Mouse (Mus musculus) limb, embryonic 12.5 days (tissue): ENCODE data around the gene Gfi1b. TPM values are rescaled to one million over a fixed set of nuclear protein-coding genes. Genes with fewer than 3 reads are reported as not detected.

Experiments
- ATAC-seq: fragments of 200-750 bp; cut with Nextera tagmentation; 2 replicates; pipeline ENCODE4 v1.8.0; 2017; ENCODE audit warnings: low read depth, moderate TSS enrichment; ENCODE audit not compliant: insufficient number of reproducible peaks, insufficient read depth, low FRiP score, low TSS enrichment
- H3K27ac ChIP-seq: fragments of 300-500 bp; sonication (generic); 2 replicates; pipeline ENCODE4 v1.5.1; 2016; ENCODE audit warnings: mild to moderate bottlenecking, moderate library complexity
- H3K27me3 ChIP-seq: fragments of 300-500 bp; sonication (generic); 2 replicates; pipeline ENCODE4 v1.6.1; 2016; ENCODE audit warnings: mild to moderate bottlenecking, moderate library complexity
- H3K36me3 ChIP-seq: fragments of 300-500 bp; sonication (generic); 2 replicates; pipeline ENCODE4 v1.6.1; 2016; ENCODE audit warnings: mild to moderate bottlenecking, moderate library complexity
- H3K4me1 ChIP-seq: fragments of 300-500 bp; sonication (generic); replicated peaks from 2 replicates; pipeline ENCODE4 v1.6.1; 2016
- H3K4me2 ChIP-seq: fragments of 300-500 bp; sonication (generic); 2 replicates; pipeline ENCODE4 v1.6.1; 2016; ENCODE audit warnings: mild to moderate bottlenecking, moderate library complexity
- H3K4me3 ChIP-seq: fragments of 300-500 bp; sonication (generic); replicated peaks from 2 replicates; pipeline ENCODE4 v1.5.1; 2016; ENCODE audit warnings: mild to moderate bottlenecking
- H3K9ac ChIP-seq: fragments of 300-500 bp; sonication (generic); replicated peaks from 2 replicates; pipeline ENCODE4 v1.6.1; 2016; ENCODE audit warnings: mild to moderate bottlenecking, moderate library complexity
- H3K9me3 ChIP-seq: fragments of 300-500 bp; sonication (generic); 2 replicates; pipeline ENCODE4 v1.6.1; 2016; ENCODE audit warnings: mild to moderate bottlenecking, moderate library complexity
- WGBS: fragments of 180-500 bp; shearing (Covaris S2); methylation state at CpG from one replicate; pipeline ENCODE4 v1.1.7; 2016; 5-methylcytosine and 5-hydroxymethylcytosine counted together
- polyA plus RNA-seq: library from polyadenylated mRNA; unstranded; fragments of >200 nt; fragmentation: Nextera tagmentation; extraction: Ambion mirVana; gene quantifications from 2 replicates; pipeline ENCODE4 v1.2.1, GENCODE M21; 2016

Gfi1b gene
- polyA plus RNA-seq, 1 experiment from 2014 or later = 0.55 TPM

- ATAC-seq = peak; percentile 66; the same call in 1 of the 2 replicates
- Histone ChIP-seq H3K4me1 (peaks cover 6% of the 10 kb centered on the region), H3K36me3 (no peaks in the 10 kb centered on the region), H3K9me3 (0 out of 2 replicates have a peak, but pooled peaks cover 3% of the 10 kb centered on the region), H3K4me2 (no peak overlapping the region), H3K27ac (no peak overlapping the region), H3K4me3 (no peak overlapping the region), H3K27me3 (peaks cover 19% of the 10 kb centered on the region; the same call in 1 of the 2 replicates), H3K9ac (0 out of 2 replicates have a peak overlapping the region, but pooled peaks have one; percentile 37)
- 78% methylated on average over 7 of the region's 7 CpGs for WGBS
These were observed 23.8 kb downstream of the Gfi1b start for GRCm38 (mm10) chr2:28597733-28598547.

- no peak overlapping the region for H3K4me2 ChIP-seq
- no peak for ATAC-seq
- no peak overlapping the region for H3K4me3 ChIP-seq
- H3K4me1 ChIP-seq = peaks cover 6% of the 10 kb centered on the region
- WGBS = 89% methylated on average over 7 of the region's 7 CpGs
- peaks cover 27% of the 10 kb centered on the region; the same call in 1 of the 2 replicates for H3K27me3 ChIP-seq
- 0 out of 2 replicates have a peak, but pooled peaks cover 3% of the 10 kb centered on the region for H3K9me3 ChIP-seq
- H3K9ac ChIP-seq = no peak overlapping the region
- no peak overlapping the region for H3K27ac ChIP-seq
- H3K36me3 ChIP-seq = no peaks in the 10 kb centered on the region
These were observed 24.8 kb downstream of the Gfi1b start for GRCm38 (mm10) chr2:28596998-28597397.

DNA sequence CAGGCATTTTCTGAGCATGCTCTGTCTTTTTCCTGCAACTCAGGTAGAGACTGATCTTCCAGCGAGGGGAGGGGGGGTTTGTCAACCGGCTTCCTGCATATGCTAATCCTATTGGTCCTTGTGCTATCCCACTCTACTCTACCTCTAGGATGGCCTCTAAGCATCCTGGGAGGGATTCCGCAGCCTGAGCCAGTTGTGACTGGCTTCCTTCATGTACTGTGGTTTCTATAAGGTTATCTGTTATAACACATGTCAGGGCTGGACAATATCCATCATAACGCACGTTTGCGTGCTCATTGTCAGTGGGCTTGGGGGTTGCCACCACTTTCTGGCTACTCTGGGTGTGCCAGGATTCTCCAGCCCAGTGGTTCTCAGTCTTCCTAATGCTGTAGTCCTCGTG is 25.8 kb downstream of the Gfi1b start:
- H3K4me2 ChIP-seq = no peak overlapping the region
- H3K4me1 ChIP-seq = peaks cover 6% of the 10 kb centered on the region
- no peak overlapping the region for H3K4me3 ChIP-seq
- H3K27me3 ChIP-seq = peaks cover 24% of the 10 kb centered on the region; the same call in 1 of the 2 replicates
- no peak overlapping the region for H3K9ac ChIP-seq
- no peak overlapping the region for H3K27ac ChIP-seq
- no peak for ATAC-seq
- H3K36me3 ChIP-seq = no peaks in the 10 kb centered on the region
- 0 out of 2 replicates have a peak, but pooled peaks cover 3% of the 10 kb centered on the region for H3K9me3 ChIP-seq
- whole genome bisulfite sequencing = 80% methylated on average over 7 of the region's 7 CpGs

DNA sequence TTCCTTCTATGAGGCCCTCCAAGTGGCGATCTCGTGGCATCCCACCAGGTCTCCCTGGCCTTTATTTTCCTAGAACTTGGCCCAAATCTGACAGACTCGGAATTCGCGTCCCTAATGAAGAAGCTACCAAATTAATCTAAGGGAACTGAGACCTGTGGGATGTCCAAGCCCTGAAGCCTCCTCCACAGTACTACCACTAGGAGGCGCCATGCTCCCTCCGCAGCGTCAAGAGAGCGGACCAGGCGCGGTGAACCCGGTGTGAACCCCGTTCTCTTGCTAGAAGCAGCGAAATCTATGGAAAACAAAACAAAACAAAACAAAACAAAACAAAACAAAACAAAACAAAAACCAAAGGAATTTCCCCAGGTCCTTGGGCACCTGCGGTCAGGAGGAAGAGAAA is 29.0 kb downstream of the Gfi1b start:
- 8% methylated on average over 15 of the region's 15 CpGs for WGBS

GRCm38 (mm10) chr2:28591479-28591878 is 30.3 kb downstream of the Gfi1b start:
- no peak for ATAC-seq
- H3K27me3 ChIP-seq = peaks cover 24% of the 10 kb centered on the region; the same call in 1 of the 2 replicates
- no peak overlapping the region for H3K9ac ChIP-seq
- 84% methylated on average over 2 of the region's 2 CpGs for WGBS
- H3K27ac ChIP-seq = no peak overlapping the region
- no peak overlapping the region for H3K4me3 ChIP-seq
- no peaks in the 10 kb centered on the region for H3K4me1 ChIP-seq
- H3K36me3 ChIP-seq = no peaks in the 10 kb centered on the region
- H3K4me2 ChIP-seq = no peak overlapping the region
- no peaks in the 10 kb centered on the region for H3K9me3 ChIP-seq

More for the DNA sequence above, 29.0 kb downstream of the Gfi1b start:
- H3K9ac ChIP-seq = no peak overlapping the region
- H3K27ac ChIP-seq = no peak overlapping the region
- no peaks in the 10 kb centered on the region for H3K4me1 ChIP-seq
- no peaks in the 10 kb centered on the region for H3K36me3 ChIP-seq
- H3K4me2 ChIP-seq = no peak overlapping the region
- H3K27me3 ChIP-seq = peaks cover 24% of the 10 kb centered on the region; the same call in 1 of the 2 replicates
- no peak for ATAC-seq
- H3K9me3 ChIP-seq = 0 out of 2 replicates have a peak, but pooled peaks cover 3% of the 10 kb centered on the region
- H3K4me3 ChIP-seq = no peak overlapping the region

DNA sequence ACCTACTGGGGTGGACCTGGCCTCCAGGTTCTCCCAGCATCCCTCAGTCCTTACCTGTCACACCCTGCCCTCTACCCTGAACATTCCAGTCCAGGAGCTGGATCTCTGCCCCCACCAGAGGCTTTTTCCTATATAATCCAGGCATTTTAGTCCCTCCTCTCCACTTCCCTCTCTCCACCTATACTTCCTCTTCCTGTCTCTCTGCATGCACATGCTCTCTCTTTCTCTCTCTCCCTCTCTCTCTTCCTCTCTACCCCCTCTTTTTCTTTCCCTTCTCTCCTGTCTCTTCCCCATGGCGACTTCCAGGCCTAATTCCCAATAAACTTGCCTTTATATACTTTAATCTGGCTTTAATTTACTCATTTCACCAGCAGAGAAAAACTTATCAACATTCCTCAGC is 33.2 kb downstream of the Gfi1b start:
- no peaks in the 10 kb centered on the region for H3K36me3 ChIP-seq
- H3K27me3 ChIP-seq = peaks cover 13% of the 10 kb centered on the region; the same call in 1 of the 2 replicates
- no peak overlapping the region for H3K9ac ChIP-seq
- 42% methylated on average over 1 of the region's 1 CpGs for WGBS
- no peak overlapping the region for H3K4me3 ChIP-seq
- H3K4me1 ChIP-seq = no peaks in the 10 kb centered on the region
- no peak for ATAC-seq
- no peak overlapping the region for H3K27ac ChIP-seq
- no peaks in the 10 kb centered on the region for H3K9me3 ChIP-seq
- H3K4me2 ChIP-seq = no peak overlapping the region

DNA sequence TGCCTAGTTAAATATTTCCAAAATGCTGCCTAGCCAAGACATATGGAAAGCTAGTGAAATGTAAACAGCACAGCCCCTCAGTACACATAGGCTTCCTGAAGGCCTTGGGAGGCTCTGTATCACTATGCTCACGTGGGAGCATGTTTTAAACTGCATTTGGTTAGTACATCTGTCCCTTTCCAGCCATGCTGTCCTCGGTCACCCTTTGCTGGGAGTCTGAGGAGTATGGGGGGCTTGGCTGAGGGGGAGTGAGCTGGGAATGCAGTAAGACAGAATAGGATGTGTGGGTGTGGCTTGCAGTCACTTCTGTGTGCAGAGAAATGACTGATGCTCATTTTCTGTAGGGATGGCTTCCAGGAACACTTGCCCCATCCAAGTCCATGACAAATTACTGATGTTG is 36.1 kb downstream of the Gfi1b start:
- Histone ChIP-seq H3K4me3 (no peak overlapping the region), H3K27ac (no peak overlapping the region), H3K4me2 (no peak overlapping the region), H3K27me3 (no peaks in the 10 kb centered on the region), H3K4me1 (peaks cover 10% of the 10 kb centered on the region; the same call in 1 of the 2 replicates), H3K36me3 (peaks cover 4% of the 10 kb centered on the region), H3K9me3 (no peaks in the 10 kb centered on the region), H3K9ac (no peak overlapping the region)
- WGBS = 46% methylated on average over 2 of the region's 2 CpGs
- ATAC-seq = no peak

DNA sequence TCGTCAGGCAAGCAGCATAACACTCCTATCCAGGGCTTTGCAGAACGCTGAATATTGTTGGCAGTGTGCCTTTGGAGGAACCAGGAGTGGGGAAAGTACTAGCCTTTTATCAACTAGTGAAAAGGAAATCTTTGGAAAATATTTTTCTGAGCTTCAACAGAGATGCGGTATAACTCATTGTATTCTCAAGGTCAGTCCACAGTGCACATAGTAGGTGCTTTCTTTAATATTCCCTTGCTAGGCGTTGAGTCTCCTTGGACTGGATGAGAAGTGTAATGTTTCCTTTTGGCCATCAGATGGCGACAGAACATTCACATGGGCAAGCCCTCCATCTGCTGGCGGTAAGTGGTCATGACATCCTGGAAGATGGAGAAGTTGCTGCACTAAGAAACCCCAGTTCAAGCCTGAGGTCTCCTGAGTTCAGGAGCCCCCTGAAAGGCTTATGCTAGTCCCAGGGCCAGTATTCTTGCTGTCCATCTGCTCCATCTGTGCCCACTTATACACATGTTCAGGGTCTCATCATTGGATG is 36.7 kb downstream of the Gfi1b start:
- no peak overlapping the region for H3K4me2 ChIP-seq
- H3K9me3 ChIP-seq = no peaks in the 10 kb centered on the region
- no peak for ATAC-seq
- H3K27ac ChIP-seq = no peak overlapping the region
- H3K4me3 ChIP-seq = no peak overlapping the region
- H3K27me3 ChIP-seq = no peaks in the 10 kb centered on the region
- peaks cover 9% of the 10 kb centered on the region for H3K36me3 ChIP-seq
- WGBS = 19% methylated on average over 6 of the region's 6 CpGs
- H3K4me1 ChIP-seq = peaks cover 10% of the 10 kb centered on the region; the same call in 1 of the 2 replicates
- no peak overlapping the region for H3K9ac ChIP-seq

GRCm38 (mm10) chr2:28583651-28584050 is 38.1 kb downstream of the Gfi1b start, which contains the start of gene Gtf3c5:
Gtf3c5 (minus strand) TSS chr2:28583751.
- Histone ChIP-seq H3K9me3 (no peaks in the 10 kb centered on the region), H3K4me3 (peak within 1 kb of the TSS; percentile 71), H3K36me3 (peaks cover 24% of the 10 kb centered on the region), H3K9ac (peak within 1 kb of the TSS; percentile 67), H3K27me3 (no peaks in the 10 kb centered on the region), H3K4me2 (peak within 1 kb of the TSS; percentile 73), H3K4me1 (peaks cover 10% of the 10 kb centered on the region; the same call in 1 of the 2 replicates), H3K27ac (peak within 1 kb of the TSS; percentile 89)
- WGBS = 75% methylated on average over 9 of the region's 9 CpGs
- ATAC-seq = no peak

GRCm38 (mm10) chr2:28582647-28583353 is 39.0 kb downstream of the Gfi1b start:
- Histone ChIP-seq H3K9me3 (no peaks in the 10 kb centered on the region), H3K36me3 (peaks cover 32% of the 10 kb centered on the region), H3K4me2 (peak overlapping the region; percentile 73), H3K9ac (peak overlapping the region; percentile 67), H3K27me3 (no peaks in the 10 kb centered on the region), H3K27ac (peak overlapping the region; percentile 89), H3K4me3 (peak overlapping the region; percentile 71), H3K4me1 (peaks cover 10% of the 10 kb centered on the region; the same call in 1 of the 2 replicates)
- under 1% methylated on average over 56 of the region's 56 CpGs for WGBS
- peak; percentile 88 for ATAC-seq

DNA sequence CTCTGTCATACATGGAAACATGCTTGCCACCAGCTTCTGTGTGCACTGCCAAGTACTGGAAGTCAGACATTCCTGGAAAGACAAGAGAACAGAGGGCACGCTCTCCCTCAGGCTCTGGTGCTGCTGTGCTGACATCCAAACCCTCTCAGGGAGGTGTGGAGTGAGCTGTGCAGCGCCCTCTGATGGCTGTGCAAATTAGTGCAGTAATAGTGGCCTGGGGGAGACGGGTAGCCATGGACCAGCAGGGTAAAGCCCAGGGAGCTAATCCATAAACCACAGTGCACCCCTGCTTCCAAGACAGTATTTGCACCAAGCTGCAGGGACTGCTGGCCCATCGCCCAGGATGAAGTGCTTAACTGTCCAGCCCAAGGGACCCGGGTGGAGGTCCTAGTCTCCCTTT is 43.8 kb downstream of the Gfi1b start:
- Histone ChIP-seq H3K4me2 (no peak overlapping the region), H3K4me3 (no peak overlapping the region), H3K4me1 (peaks cover 7% of the 10 kb centered on the region; the same call in 1 of the 2 replicates), H3K27me3 (no peaks in the 10 kb centered on the region), H3K9ac (no peak overlapping the region), H3K27ac (no peak overlapping the region), H3K36me3 (peaks cover 80% of the 10 kb centered on the region), H3K9me3 (no peaks in the 10 kb centered on the region)
- 78% methylated on average over 5 of the region's 5 CpGs for WGBS
- ATAC-seq = no peak
